Mouse (Mus musculus) liver, adult 2 months (tissue): ENCODE measurements at regions not wholly inside any gene's neighbourhood (a gene's known extent, or its start where the extent isn't known, plus 50 kb on each side); places are given as distances from the start of the nearest gene placed in this dataset.

Experiments
- DNase-seq: peaks from one replicate; pipeline ENCODE4 v3.0.0-alpha.2; 2011; ENCODE audit warnings: low read depth, low spot score; ENCODE audit errors: extremely low read depth
- H3K27ac ChIP-seq: fragments of 200-500 bp; replicated peaks from 2 replicates; pipeline ENCODE4 v1.5.1; 2012; ENCODE audit warnings: low read depth, mild to moderate bottlenecking, control low read depth, inconsistent platforms, low read length; ENCODE audit not compliant: insufficient read depth
- H3K27me3 ChIP-seq: fragments of 200-500 bp; 2 replicates; pipeline ENCODE4 v1.6.1; 2012; ENCODE audit warnings: mild to moderate bottlenecking, moderate library complexity, low read length, inconsistent platforms; ENCODE audit not compliant: control insufficient read depth, insufficient read depth
- H3K36me3 ChIP-seq: fragments of 200-500 bp; 2 replicates; pipeline ENCODE4 v1.6.1; 2012; ENCODE audit warnings: low read length, inconsistent platforms; ENCODE audit not compliant: control insufficient read depth, insufficient read depth
- H3K4me1 ChIP-seq: fragments of 200-500 bp; 2 replicates; pipeline ENCODE4 v1.6.1; 2011; ENCODE audit warnings: low read length; ENCODE audit not compliant: control insufficient read depth, insufficient read depth
- H3K4me3 ChIP-seq: fragments of 200-500 bp; 2 replicates; pipeline ENCODE4 v1.5.1; 2011; ENCODE audit warnings: low read depth, mild to moderate bottlenecking, control low read depth, low read length, moderate library complexity; ENCODE audit not compliant: insufficient read depth
- H3K79me2 ChIP-seq: fragments of 200-500 bp; 2 replicates; pipeline ENCODE4 v1.6.1; 2012; ENCODE audit warnings: inconsistent platforms, mild to moderate bottlenecking, low read length, moderate library complexity; ENCODE audit not compliant: control insufficient read depth, insufficient read depth
- H3K9ac ChIP-seq: fragments of 200-500 bp; 2 replicates; pipeline ENCODE4 v1.6.1; 2012; ENCODE audit warnings: low read depth, mild to moderate bottlenecking, control low read depth, inconsistent platforms, low read length
- CTCF ChIP-seq: fragments of 200-500 bp; IDR thresholded peaks from 2 replicates; pipeline ENCODE4 v1.5.1; 2011; ENCODE audit warnings: low read depth, low read length, control low read depth
- POLR2A ChIP-seq: fragments of 200-500 bp; IDR thresholded peaks from 2 replicates; pipeline ENCODE4 v1.6.1; 2011; ENCODE audit warnings: low read length, control low read depth; ENCODE audit not compliant: insufficient read depth; ENCODE audit errors: extremely low read depth
- WGBS: fragments of 180-500 bp; shearing (Covaris S2); methylation state at CpG from one replicate; pipeline ENCODE4 v1.1.7; 2018; 5-methylcytosine and 5-hydroxymethylcytosine counted together

- WGBS, result 27% methylated on average over 6 of the region's 6 CpGs
- no peaks in the 10 kb centered on the region for H3K4me1 ChIP-seq
- no peak overlapping the region for H3K27ac ChIP-seq
- TF ChIP-seq CTCF (0 out of 2 replicates have a peak, but pooled peaks have one; percentile 31), POLR2A (no peak)
- no peak overlapping the region for H3K9ac ChIP-seq
- H3K36me3 ChIP-seq, result no peaks in the 10 kb centered on the region
- H3K79me2 ChIP-seq, result no peaks in the 10 kb centered on the region
- peak; percentile 5 for DNase-seq
- H3K27me3 ChIP-seq, result no peaks in the 10 kb centered on the region
- H3K4me3 ChIP-seq, result no peak overlapping the region
These were observed 626.2 kb upstream of the Vrk2 start for GRCm38 (mm10) chr11:27219715-27220699.

- Histone ChIP-seq H3K79me2 (no peaks in the 10 kb centered on the region), H3K9ac (no peak overlapping the region), H3K27ac (no peak overlapping the region), H3K4me1 (no peaks in the 10 kb centered on the region), H3K27me3 (no peaks in the 10 kb centered on the region), H3K36me3 (no peaks in the 10 kb centered on the region), H3K4me3 (no peak overlapping the region)
- TF ChIP-seq CTCF (no peak), POLR2A (no peak)
- no peak for DNase-seq
- WGBS, result 51% methylated on average over 3 of the region's 3 CpGs
These were observed 622.0 kb upstream of the Vrk2 start for GRCm38 (mm10) chr11:27215752-27216151.

GRCm38 (mm10) chr11:27203330-27204214, 609.8 kb upstream of the Vrk2 start:
- Histone ChIP-seq H3K36me3 (no peaks in the 10 kb centered on the region), H3K9ac (no peak overlapping the region), H3K4me3 (no peak overlapping the region), H3K79me2 (no peaks in the 10 kb centered on the region), H3K27ac (no peak overlapping the region), H3K4me1 (no peaks in the 10 kb centered on the region), H3K27me3 (no peaks in the 10 kb centered on the region)
- no peak for DNase-seq
- TF ChIP-seq POLR2A, result no peak
- no peak for TF ChIP-seq CTCF
- WGBS, result 84% methylated on average over 17 of the region's 17 CpGs

GRCm38 (mm10) chr11:27184035-27184434, 590.2 kb upstream of the Vrk2 start:
- Histone ChIP-seq H3K4me1 (no peaks in the 10 kb centered on the region), H3K27ac (no peak overlapping the region), H3K79me2 (no peaks in the 10 kb centered on the region), H3K36me3 (no peaks in the 10 kb centered on the region), H3K9ac (no peak overlapping the region), H3K27me3 (no peaks in the 10 kb centered on the region), H3K4me3 (no peak overlapping the region)
- 61% methylated on average over 2 of the region's 2 CpGs for WGBS
- TF ChIP-seq CTCF (no peak), POLR2A (no peak)
- DNase-seq, result no peak

DNA sequence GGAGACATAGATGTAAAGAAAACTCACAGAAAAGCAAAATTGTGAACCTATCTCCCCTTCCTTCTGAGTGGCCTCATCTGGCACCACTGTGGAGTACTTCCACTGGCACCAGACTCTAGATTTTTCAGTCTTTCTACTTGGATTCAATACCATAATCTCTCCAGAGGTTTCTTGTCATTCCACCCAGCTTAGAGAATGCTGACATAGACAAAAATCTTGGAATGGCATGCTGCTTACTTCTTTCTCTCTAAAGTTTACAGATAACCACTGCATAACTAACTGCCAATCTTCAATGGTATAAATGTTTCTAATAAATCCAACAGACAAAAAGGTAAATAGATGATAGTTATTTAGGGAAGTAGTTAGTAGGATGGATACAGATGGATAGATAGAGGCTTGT, 589.6 kb upstream of the Vrk2 start:
- Histone ChIP-seq H3K9ac (no peak overlapping the region), H3K36me3 (no peaks in the 10 kb centered on the region), H3K4me3 (no peak overlapping the region), H3K4me1 (no peaks in the 10 kb centered on the region), H3K27me3 (no peaks in the 10 kb centered on the region), H3K79me2 (no peaks in the 10 kb centered on the region), H3K27ac (no peak overlapping the region)
- no peak for TF ChIP-seq CTCF
- TF ChIP-seq POLR2A, result no peak
- DNase-seq, result no peak

DNA sequence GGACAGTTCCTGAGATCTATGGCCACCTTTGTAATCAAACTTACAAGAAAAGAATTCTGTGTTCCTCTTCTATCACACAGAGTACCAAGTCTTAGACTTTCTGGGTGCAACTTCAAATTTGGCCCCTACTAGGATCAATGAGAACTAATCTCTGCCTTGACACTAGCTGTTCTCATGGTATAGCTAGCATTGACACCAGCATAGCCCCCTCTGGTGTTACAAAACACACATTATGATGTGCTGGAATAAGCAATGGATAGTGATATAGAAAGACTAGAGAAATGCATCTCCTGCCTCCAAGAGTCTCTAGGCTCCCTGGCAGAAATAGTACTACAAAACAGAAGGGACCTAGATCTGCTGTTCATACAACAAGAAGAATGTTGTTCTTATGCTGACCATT, 566.6 kb upstream of the Vrk2 start:
- TF ChIP-seq POLR2A (no peak), CTCF (no peak)
- DNase-seq, result no peak
- H3K27ac ChIP-seq, result no peak overlapping the region
- H3K36me3 ChIP-seq, result no peaks in the 10 kb centered on the region
- H3K9ac ChIP-seq, result no peak overlapping the region
- no peaks in the 10 kb centered on the region for H3K27me3 ChIP-seq
- H3K79me2 ChIP-seq, result no peaks in the 10 kb centered on the region
- H3K4me3 ChIP-seq, result no peak overlapping the region
- no peaks in the 10 kb centered on the region for H3K4me1 ChIP-seq
